Mouse (Mus musculus) T-cell, adult 2 months (primary cell): Measurements from ENCODE around the gene Dock1.

ENCODE experiments used
- DNase-seq: peaks from one replicate; pipeline ENCODE4 v3.0.0; 2022; ENCODE audit warnings: low spot score

Gene Dock1

DNA sequence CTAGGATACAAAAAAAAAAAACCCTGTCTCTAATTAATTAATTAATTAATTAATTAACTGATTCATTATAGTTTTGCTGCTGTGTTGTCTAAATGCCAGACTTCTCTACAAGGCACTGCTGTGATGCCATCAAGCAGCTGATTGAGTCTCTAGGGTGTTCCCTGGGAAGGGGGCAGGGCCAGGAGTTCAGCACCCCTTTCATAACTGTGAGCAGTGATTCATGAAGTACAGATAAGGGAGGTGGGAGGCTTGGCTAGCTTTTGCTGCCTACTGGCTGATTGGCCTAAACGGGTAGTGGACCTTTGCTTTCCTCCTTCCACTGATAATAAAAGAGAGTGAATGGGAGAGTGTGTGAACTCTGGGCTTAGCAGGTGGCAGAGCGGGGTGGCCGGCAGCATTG is 389.1 kb downstream of the Dock1 start:
- DNase-seq: no peak

DNA sequence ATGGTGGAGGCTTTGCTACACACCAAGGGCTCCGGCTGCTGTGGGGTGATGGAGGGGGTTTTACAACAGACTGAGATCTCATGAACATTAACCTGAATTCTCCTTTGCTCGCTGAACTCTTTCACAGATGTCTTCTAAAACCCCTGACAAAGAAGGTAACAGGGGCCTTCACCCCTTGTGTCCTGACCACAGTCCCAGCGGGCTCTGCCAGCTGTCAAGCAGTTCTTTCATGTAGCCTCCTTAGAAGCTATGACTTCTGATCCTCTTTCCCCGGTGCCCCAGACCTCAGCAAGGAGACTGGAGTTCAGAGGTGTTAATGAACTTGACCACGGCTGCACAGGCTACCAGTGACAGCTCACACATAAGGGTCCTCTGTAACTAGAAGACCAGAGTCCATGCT is 393.4 kb downstream of the Dock1 start:
- DNase-seq: no peak

DNA sequence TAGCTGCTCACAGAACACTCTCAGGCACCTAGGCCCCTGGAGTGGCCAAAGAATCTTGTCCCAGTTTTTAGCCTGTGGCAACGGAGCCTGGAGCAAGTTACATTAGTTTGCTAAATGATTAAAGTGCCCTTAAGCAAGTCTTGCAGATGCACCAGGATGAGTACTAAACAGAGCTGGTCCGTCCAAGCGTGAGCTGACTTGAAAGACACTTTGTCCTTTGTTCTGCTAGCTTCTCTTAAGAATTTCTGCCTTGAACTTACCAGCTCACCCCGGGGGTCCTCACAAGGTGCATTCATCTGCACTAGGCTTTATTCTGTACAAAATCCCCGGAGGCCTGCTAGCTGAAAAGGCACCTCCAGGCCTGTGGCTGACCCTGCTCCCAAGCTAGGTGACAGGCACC is 394.8 kb downstream of the Dock1 start:
- DNase-seq: no peak

DNA sequence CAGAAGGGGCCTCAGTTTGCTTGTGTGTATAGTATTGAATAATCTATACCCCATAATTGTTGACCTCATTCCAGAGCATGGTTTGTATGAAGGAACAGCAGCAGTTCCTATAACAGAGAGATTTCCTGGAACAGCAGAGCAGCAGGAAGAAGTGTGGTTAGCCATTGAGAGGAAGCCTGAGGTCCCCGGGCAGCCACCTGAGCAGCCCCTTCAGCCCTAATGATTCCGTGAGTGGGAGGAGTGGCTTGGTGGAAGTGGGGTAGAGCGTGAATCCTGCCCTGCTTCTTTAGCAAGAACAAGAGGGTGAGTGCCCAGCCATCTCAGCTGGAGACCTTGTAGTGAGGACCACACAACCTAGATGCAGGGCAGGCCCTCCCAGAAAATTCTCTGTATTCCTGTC is 398.4 kb downstream of the Dock1 start:
- no peak for DNase-seq

DNA sequence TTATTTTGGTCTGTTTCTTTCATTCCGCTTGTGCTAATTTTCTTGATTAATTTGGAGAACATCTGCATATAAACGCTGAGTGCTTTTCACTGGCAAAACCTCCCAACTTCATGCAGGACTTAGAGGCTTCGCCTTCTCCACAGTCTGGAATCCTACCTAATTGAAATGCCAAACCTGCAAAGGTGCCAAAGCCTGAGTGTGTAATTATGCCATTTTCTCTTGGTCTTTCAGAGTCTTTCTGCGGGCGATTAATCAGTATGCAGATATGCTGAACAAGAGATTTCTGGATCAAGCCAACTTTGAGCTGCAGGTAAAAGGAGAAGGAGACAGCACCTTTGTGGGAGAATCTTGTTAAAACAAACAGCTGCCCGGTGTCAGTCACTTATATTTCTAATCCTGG is 406.4 kb downstream of the Dock1 start:
- no peak for DNase-seq

DNA sequence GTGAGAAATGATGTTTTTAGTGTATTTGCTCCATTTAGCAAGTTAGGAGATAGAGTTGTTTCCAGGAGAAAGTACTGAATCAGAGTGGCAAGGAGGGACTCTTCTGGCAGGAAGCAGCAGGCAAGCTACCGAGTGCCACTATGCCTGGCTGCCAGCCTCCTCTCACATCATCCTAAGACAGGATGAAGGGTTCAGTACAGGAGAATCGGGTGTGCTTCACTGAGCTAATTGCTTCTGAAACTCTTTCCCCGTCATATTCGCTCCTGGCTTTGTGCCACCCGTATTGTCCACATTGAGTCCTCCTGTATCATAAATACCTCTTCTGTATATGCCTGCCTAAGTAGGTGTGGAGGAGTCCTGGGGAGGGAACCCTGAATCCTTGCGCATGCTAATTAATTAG is 406.9 kb downstream of the Dock1 start:
- no peak for DNase-seq

DNA sequence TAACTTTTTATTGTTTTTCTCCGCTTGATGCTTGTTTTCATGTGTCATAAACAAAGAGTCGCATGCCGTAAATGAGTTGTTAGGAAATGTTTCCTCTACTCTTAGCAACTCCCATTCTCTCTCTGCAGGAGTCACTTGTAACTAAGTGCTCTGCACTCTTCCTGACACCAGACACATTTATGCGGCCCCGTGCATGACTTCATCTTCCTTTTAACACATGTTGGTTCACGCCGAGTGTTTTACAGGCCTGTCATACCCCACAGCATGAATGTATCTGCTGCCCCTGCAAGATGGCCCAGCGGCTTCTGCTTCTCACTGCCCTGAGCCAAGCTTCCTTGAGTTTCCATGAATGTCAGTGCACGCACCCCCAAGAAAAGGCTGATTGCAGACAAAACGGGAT is 407.4 kb downstream of the Dock1 start:
- no peak for DNase-seq

DNA sequence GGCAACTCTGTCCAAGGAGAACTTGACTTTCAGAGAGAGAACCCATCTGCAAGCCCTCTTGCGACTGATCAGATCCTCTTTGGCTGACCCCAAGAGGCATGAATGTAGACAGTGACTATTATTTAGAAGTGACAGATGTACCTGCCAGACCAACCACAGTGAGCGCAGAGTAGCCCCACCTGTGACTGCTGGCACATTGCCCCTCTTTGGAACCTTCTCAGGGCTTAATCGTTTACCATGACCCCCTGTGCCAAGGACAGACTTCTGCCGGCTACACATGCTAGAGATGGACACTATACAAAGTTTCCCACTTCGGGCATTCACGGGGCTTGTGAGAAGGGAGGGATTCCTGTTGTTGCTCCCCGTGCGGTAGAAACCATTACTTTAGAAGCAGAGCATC is 413.0 kb downstream of the Dock1 start:
- DNase-seq: no peak

DNA sequence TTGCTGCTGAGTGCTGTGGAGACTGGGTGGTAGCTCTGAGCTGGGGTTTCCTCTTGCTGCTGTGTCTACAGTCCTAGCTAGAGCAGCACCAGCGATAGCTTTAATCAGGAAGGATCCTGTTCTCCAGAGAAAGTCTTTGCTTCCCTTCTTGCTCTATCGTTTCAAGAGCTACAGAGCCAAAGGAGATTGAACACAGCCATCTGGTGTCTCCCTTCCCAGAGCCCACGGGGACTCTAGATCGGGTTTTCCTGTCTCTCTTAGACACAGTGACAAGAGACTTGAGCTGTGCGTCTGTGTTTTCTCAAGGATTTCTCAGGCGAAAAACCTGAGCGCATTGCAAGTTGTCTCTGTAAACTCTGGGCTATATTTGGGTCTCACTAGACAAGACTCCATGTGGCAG is 413.6 kb downstream of the Dock1 start:
- no peak for DNase-seq

DNA sequence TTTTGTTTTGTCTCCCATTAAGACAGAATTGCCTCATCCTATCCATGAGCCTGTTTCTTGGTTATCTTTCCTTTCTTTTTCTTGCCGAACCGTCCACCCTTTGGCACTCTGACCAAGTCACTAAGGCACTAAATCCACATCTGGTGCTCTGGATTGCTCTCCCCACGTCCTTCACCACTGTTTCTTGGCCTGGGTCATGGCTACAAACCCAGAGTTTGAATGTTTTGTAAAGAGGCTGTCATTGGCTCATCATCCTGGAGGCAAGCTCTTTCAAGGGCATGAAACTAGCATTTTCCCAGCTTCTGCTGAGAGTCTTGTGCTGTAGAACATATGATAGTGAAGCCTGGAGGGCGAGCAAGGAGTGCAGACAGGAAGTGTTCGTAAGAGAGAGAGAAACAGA is 416.1 kb downstream of the Dock1 start:
- DNase-seq: no peak

DNA sequence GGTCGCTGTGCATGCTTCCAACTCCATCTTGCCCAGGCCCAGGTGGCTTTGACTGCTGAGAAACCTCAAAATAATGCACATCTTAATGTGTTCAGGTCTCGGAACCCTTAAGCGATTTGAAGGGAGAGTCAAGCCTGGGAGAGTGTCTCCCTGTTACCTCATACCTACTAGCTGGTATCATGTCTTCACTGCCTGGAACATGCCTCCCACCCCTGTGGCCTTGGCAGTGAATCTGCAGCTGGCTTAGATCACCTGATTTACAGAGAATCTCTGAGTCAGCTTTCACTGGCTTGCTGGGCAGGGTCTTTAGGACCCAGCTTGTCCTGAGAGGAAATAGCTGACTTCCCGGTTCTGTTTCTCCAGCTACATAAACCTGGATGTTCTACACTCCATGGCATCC is 419.2 kb downstream of the Dock1 start:
- no peak for DNase-seq

DNA sequence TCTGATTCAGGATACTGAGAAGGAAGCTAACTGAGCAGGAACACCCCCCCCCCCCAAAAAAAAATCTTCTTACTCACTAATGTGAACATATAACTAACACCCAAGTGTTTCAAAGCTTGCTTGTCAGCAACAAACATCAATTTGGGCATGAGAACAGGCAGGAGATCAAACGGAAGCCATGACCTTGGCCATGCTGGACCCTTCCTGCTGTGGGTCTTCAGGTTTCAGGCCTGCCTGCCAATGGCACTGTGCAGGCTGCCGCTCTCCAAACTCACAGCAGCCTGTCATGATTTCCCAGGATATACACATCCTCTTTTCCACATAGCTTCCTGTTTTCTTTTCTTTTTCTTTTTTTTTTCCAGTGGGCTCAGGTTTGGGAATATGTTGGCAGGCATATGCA is 423.4 kb downstream of the Dock1 start:
- DNase-seq: no peak

DNA sequence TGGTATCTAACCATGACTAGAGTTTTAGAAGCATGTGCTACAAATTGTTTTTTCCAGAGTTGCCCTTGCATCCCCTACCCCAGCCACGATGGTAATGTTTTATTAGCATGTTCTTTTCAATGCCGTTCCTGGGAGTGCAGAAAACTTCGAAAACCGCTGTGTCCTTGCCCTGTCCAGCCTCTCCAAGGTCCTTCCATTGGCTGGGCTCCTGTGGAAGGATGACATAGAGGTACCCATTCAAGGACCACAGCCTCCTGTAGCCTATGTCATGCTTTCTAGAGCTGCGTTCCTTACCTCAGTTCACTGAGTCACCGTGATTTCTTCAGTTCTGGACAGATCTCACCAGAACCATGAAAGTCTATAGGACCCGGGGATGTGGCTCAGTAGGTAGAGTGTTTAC is 431.5 kb downstream of the Dock1 start:
- no peak for DNase-seq

DNA sequence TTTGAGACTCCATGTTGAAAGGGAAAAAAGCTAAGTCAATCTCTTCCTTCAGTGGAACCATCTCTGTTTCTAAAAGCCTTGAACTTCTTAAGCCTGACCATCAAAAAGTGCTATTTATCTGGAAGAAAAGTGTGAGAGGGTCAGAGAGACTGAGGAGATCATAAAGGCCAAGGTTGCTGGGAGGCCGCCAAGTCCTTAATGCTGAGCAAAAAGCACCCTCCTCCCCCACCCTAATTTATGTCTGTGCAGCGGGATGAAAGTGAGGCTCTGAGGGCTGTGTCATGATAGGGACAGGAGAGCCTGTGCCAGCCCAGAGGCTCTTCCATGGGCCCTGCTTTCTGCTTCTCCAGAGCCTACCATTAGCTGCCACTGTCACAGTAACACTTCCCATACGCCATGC is 436.1 kb downstream of the Dock1 start:
- no peak for DNase-seq

DNA sequence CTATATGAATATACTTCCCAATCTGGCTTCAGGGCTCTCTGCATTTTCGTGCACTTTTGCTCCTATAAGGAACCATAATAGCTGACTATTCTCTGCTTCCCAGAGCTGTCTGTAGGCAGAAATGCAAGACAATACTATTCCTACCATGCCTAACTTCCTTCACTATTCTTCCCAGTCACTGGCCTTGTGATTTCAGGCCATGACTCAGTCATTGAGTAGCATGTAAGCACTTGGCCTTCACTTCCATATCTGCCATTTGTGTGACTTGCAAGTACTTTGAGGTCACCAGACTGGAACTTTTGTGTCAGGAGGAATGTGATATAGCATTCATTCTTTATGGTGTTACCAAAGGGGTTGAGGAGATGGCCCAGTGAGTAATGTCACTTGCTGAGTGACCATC is 439.9 kb downstream of the Dock1 start:
- no peak for DNase-seq

DNA sequence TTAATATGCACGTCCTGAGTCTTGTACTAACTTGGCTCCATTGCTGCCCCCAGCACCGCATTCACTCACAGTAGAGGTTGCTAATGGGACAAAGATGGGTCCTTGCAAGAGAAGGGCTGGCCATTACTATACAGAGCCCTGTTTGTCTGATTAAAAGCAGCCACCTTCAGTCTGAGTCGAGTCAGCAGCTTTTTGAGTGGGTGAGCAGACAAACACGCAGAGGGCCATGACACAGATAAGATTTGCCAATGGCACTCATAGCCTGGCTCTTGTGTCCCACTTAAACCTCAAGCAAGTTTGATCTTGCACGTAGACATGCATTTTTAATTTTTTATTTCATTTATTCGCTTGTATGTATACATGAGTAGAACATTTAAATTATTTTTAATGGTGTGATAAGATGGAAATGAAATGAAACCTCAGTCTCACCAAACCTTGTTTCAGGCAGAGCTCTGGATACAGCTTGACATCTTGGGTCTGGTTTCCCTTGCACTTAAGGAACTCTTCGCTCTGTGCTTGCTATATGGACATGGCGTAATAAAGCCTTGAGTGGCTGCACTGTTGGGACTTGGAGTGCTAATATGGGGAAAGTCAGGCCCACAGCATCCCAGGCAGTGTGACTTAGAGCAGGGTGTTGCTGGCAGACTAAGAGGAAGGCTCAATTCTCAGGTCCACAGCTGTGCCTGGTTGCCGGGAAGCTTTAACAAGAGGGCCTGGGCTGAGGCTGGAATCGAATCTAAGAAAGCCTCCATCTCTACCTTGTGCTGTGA is 455.0 kb downstream of the Dock1 start:
- DNase-seq: no peak

DNA sequence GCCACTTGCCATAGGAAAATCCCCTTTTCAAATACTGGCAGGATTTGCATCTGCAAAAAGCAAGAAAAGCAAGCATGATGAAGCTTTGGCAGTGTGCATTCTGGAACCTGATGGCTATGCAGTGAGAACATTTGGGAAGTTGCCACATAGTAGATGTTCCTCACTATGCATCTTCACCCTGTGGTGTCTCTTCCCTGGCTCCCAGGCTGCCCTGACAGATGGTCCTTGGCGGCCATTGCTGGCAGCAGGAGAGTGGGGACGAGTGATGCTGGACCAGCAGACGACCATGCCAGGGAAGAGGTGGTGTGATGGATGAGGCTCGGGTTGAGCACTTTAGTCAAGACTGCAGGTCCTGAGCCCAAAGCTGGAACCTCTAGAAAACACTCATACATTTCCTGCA is 462.0 kb downstream of the Dock1 start:
- no peak for DNase-seq

DNA sequence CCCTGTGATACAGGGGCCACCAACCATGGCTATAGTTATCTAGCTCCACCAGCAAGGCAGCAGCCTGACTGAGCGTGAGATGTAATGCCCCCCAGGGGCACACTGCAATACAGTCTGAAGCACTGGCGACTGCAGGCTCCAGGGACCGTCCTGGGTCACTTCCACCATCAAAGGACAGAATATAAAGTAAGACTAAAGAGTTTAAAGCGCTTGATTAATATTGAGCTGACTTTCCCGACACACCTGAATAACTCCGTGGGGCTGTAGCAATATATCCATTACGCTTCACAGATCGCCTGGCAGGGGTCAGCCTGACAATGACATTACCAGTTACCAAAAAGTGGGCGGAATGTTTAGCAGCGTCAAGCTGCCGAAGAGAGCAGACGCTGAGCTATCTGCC is 464.2 kb downstream of the Dock1 start:
- no peak for DNase-seq

DNA sequence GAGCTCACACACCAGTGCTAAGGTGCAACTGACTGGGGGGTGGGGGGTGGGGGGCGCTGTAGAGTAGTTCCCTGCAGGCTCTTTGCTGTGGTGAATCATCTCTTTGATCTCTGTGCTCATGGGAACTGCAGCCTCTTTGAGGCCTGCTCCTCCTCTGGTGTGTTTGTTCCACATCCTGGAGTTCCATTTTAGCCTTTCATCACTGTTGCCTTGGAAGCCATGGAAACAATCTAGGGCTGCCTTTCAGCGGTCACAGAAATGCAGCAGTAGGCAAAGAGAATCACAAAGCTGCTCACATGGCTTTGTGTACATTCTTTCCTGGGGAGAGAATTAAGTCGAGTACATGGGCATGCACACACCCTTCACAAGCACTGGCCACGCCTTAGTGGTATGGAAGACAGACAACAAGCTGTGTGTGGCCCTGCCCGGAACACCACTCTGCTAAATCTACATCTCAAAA is 468.7 kb downstream of the Dock1 start:
- no peak for DNase-seq

DNA sequence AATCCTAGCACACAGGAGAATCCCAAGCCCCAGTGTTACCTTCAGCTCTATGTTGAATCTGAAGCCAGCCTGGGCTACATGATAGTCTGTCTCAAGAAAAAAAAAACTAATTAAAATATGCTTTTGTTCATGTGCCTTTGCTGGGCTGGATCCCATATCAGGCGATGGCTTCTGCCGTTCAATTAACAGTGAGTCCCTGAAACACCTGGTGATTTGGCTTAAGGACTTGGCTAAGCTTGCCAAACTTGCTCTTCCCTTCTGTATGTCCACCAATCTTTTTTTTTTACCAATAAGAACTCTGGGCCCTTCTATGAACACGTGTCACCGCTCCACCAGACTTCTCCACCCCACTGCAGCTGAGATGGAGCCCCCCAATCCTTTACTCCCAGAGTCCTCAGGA is 474.3 kb downstream of the Dock1 start:
- DNase-seq: no peak

DNA sequence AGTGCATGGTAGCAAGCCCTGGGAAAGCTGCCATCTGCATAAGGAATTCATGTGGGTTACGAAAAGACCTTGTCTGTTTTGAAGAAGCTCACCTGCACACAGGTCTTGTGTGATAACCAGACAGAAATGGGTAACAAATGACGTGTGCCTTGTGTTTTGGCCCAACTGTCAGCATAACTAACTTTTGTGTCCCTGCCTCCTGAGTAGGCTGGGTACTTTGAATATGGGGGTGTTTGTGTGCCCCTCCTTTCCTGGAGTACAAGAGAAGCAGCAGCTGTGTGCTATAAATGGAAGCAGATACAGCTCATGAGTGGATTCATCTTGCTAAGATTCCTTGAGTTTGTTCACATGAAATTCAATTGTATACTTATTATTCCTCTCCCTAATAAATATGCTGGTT is 480.5 kb downstream of the Dock1 start:
- DNase-seq: no peak

DNA sequence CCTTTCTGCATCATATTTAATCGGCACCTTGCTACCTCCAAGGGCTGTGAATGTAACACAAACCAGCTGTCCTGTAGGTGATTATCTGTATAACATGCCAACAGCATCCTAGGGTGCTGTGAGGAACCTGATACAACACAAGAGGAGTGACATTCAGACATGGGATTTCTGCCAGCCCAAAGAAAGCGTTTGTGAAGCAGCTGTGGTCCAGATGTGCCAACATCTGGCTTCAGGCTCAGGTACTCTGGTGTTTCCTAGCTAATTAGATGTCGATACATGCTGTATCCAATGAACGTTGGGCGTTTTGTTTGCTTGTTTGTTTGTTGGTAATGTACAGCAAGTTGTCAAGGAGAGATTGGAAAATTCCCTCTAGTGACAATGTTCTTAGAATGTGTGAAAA is 487.1 kb downstream of the Dock1 start:
- no peak for DNase-seq

DNA sequence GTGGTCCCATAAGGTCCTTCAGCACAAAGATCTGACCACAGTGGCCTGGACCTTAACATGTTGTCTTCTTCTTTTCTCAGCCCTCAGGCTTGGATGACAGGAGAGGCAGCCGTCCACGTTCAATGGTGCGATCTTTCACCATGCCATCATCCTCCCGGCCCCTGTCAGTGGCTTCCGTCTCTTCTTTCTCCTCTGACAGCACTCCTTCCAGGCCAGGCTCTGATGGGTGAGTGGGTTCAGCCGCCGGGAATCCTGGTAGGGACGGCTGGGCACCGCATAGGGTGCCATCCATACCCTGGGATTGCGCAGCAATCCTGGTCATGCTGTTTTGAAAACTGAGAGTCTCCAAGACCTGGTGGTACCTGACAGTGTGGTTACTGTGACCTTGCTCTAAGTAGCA is 487.9 kb downstream of the Dock1 start:
- no peak for DNase-seq

DNA sequence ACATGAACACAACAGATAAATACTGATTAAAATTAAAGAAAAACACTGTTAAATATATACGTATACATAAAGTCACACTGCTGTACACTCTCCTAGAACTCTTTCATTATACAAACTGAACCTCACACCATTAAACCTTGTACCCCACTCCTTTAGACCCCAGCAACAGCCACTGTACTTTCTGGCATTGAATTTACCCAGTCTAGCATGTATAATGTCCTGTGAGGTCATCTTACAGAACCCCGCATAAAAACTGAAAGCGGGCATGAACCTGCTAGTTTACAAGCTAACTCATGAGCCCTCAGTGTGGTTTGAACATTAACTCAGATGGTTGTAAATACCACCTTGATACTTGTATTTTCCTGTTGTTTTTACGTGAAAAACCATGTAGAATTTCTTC is 489.2 kb downstream of the Dock1 start:
- no peak for DNase-seq

DNA sequence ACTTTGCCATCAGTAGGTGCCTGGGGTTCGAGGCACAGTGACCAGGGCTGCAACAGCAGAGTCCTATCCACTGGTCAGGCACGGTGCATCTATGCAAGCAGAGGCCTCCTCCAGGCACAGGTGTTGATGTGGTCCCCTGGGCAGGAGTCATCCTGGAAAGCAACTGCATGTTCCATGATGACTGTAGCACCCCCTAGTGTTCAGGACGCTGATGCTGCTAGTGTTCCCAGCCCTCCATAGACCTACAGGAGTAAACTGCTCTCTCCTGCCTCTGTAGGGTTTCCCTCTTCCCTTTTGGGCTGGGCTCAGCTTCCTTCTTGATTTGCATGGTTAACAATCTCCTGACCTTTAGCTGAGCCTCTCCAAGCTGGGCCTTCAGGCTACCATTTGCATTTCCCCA is 494.7 kb downstream of the Dock1 start:
- no peak for DNase-seq
